Mouse (Mus musculus): Measurements from ENCODE around the gene Atxn2l. TPM values are rescaled to one million over a fixed set of nuclear protein-coding genes. Genes with fewer than 3 reads are reported as not detected.
A peak's percentile ranks its signal among the peaks of the same experiment; 100 is the strongest.

Gene Atxn2l
- polyA plus RNA-seq, 1 experiment from 2014 or later, result 64.2 TPM

DNA sequence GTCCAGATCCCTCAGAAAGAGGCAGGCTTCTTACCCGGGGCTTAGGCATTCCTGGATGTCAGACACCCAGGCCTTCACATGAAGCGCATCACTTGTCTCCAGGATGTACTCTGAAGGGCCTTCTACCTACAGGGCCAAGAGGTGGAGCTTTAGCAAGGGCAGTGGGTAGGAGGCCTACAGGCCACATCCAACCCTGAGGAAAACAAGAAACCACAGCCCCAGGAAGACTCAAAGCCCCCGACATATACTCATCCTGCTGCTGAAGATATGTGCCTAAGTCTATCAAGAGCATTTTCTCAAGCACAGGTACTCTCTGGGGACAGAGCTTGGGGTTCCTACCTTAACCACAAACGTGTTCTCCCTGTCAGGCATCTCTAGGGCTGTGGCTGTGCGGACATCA lies 31.9 kb downstream of the Atxn2l start:
- H3K27ac ChIP-seq (ENCODE audit: low read depth, low read length), result no peak overlapping the region
- H3K27me3 ChIP-seq (ENCODE audit: control insufficient read depth, insufficient read depth, low read length), result no peaks in the 10 kb centered on the region
- H3K4me2 ChIP-seq (ENCODE audit: low read depth), result no peak overlapping the region
- 87% methylated on average over 5 of the region's 5 CpGs for WGBS
- no peaks in the 10 kb centered on the region for H3K9me3 ChIP-seq (ENCODE audit: control insufficient read depth, low read length)
- peaks cover 24% of the 10 kb centered on the region for H3K36me3 ChIP-seq (ENCODE audit: control insufficient read depth, insufficient read depth, low read length)
- no peak for ATAC-seq (ENCODE audit: insufficient read depth, low FRiP score, low TSS enrichment)
- no peak overlapping the region for H3K9ac ChIP-seq (ENCODE audit: low read length)
- peaks cover 13% of the 10 kb centered on the region for H3K4me1 ChIP-seq (ENCODE audit: control insufficient read depth, insufficient read depth, low read length)
- no peak overlapping the region for H3K4me3 ChIP-seq (ENCODE audit: low read depth, low read length)
- DNase-seq (ENCODE audit: low spot score), result no peak

DNA sequence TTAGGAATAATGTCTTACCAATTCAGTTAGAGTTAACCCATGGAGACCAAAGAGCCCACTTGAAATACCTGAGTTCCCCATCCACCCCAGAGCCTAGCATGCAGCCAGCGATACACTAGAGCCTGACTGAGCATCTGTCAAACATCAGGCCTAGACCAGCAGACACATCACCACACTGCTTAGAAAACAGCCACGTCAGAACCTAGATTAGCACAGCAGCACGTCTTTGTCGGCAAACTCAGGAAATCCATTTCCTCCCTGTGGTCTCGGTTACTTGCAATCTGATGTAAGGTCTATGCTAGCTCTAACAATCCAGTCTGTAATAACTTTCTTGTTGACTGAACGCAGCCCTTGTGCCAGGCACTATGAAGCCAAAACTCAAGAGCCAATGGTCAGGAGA lies 33.2 kb downstream of the Atxn2l start:
- no peak overlapping the region for H3K4me3 ChIP-seq (ENCODE audit: low read depth, low read length)
- H3K4me1 ChIP-seq (ENCODE audit: control insufficient read depth, insufficient read depth, low read length), result peaks cover 9% of the 10 kb centered on the region
- no peak overlapping the region for H3K9ac ChIP-seq (ENCODE audit: low read length)
- no peaks in the 10 kb centered on the region for H3K27me3 ChIP-seq (ENCODE audit: control insufficient read depth, insufficient read depth, low read length)
- 92% methylated on average over 6 of the region's 6 CpGs for WGBS
- H3K4me2 ChIP-seq (ENCODE audit: low read depth), result no peak overlapping the region
- ATAC-seq (ENCODE audit: insufficient read depth, low FRiP score, low TSS enrichment) (no peak), DNase-seq (ENCODE audit: low spot score) (no peak)
- peaks cover 24% of the 10 kb centered on the region for H3K36me3 ChIP-seq (ENCODE audit: control insufficient read depth, insufficient read depth, low read length)
- no peaks in the 10 kb centered on the region for H3K9me3 ChIP-seq (ENCODE audit: control insufficient read depth, low read length)
- no peak overlapping the region for H3K27ac ChIP-seq (ENCODE audit: low read depth, low read length)

DNA sequence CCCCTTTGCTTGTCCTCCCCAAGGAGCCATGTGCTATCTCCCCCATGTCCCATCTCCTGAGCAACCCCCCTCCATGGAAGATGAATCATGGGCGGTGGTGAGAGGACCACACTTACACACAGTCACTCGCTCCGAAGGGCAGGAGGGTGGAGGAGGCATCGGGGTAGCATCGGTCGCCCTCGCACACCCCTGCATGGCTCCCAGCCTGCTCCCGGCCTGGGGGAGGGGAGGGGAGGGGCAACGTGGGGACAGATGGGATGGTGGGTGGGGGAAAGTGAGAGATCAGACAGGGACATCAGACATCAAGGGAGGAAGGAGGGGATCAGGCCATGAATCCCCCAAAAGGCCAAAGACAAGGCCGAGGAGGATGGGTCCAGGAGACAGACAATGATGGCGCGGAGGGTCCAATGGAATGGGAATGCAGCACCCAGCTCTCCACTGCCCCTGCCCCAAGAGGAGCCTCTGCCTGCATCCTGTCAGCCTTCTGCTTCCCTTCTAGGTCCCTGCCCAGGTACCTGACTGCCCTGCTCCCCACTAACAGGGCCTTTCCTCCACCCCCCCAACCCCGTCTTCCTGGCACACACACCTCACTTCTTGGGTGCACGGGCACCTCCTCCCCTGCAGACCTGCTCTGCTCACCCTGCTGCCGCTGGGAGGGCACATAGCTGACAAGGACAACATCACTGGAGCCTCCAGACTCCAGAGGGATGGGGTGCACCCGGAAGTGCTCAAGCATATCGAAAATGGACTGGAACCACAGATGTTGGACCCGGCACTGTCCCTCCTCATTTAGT lies 35.2 kb downstream of the Atxn2l start:
- Histone ChIP-seq H3K9me3 (ENCODE audit: control insufficient read depth, low read length) (no peaks in the 10 kb centered on the region), H3K36me3 (ENCODE audit: control insufficient read depth, insufficient read depth, low read length) (peaks cover 24% of the 10 kb centered on the region), H3K4me2 (ENCODE audit: low read depth) (no peak overlapping the region), H3K4me1 (ENCODE audit: control insufficient read depth, insufficient read depth, low read length) (no peaks in the 10 kb centered on the region), H3K4me3 (ENCODE audit: low read depth, low read length) (no peak overlapping the region), H3K9ac (ENCODE audit: low read length) (no peak overlapping the region), H3K27me3 (ENCODE audit: control insufficient read depth, insufficient read depth, low read length) (no peaks in the 10 kb centered on the region), H3K27ac (ENCODE audit: low read depth, low read length) (no peak overlapping the region)
- no peak for ATAC-seq (ENCODE audit: insufficient read depth, low FRiP score, low TSS enrichment)
- DNase-seq (ENCODE audit: low spot score), result no peak
- 90% methylated on average over 18 of the region's 18 CpGs for WGBS

DNA sequence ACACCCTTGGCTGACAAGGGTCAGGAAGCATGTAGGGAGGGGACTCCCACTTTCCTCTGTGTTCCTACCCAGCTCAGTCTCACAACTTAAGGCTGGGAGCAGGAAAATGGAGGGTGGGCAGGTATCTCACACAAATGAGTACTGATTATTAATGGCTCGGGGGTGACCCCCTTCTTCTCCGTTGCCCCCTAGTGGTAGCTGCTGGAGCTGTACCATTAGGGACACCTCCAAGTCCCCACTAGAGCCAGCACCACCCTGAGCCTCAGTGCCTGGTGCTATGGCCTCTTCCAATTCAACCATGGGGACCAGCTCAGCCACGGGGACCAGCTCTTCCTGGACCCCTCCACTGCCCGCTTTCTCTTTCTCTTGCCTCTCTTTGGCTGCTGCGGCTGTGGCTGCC lies 36.0 kb downstream of the Atxn2l start:
- Histone ChIP-seq H3K4me3 (ENCODE audit: low read depth, low read length) (no peak overlapping the region), H3K36me3 (ENCODE audit: control insufficient read depth, insufficient read depth, low read length) (peaks cover 24% of the 10 kb centered on the region), H3K9me3 (ENCODE audit: control insufficient read depth, low read length) (no peaks in the 10 kb centered on the region), H3K9ac (ENCODE audit: low read length) (no peak overlapping the region), H3K4me2 (ENCODE audit: low read depth) (no peak overlapping the region), H3K27ac (ENCODE audit: low read depth, low read length) (no peak overlapping the region), H3K27me3 (ENCODE audit: control insufficient read depth, insufficient read depth, low read length) (no peaks in the 10 kb centered on the region), H3K4me1 (ENCODE audit: control insufficient read depth, insufficient read depth, low read length) (no peaks in the 10 kb centered on the region)
- DNase-seq (ENCODE audit: low spot score), result peak; percentile 44
- 75% methylated on average over 5 of the region's 5 CpGs for WGBS
- ATAC-seq (ENCODE audit: insufficient read depth, low FRiP score, low TSS enrichment), result no peak; the same call in 1 of the 2 replicates

DNA sequence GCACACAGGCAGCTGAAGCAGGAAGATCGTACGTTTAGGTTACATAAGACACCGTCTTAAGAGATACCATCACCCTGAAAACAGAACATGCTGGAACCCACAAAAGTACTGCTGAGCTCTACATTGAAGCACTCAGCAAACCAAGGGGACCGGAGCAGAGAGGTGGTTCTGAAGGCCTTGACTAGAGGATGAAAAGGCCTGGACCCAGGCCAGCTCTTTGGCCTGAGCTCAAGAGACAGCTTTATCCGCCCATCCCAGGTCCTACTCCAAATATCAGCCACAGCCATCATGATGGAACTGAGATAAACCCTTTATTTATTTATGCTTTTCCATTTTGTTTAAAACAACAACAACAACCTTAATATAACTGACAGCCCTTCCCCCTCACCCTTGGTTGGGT lies 36.5 kb downstream of the Atxn2l start:
- WGBS, result 94% methylated on average over 5 of the region's 5 CpGs
- no peaks in the 10 kb centered on the region for H3K4me1 ChIP-seq (ENCODE audit: control insufficient read depth, insufficient read depth, low read length)
- no peak overlapping the region for H3K4me2 ChIP-seq (ENCODE audit: low read depth)
- no peak for ATAC-seq (ENCODE audit: insufficient read depth, low FRiP score, low TSS enrichment)
- H3K27me3 ChIP-seq (ENCODE audit: control insufficient read depth, insufficient read depth, low read length), result no peaks in the 10 kb centered on the region
- no peaks in the 10 kb centered on the region for H3K9me3 ChIP-seq (ENCODE audit: control insufficient read depth, low read length)
- H3K36me3 ChIP-seq (ENCODE audit: control insufficient read depth, insufficient read depth, low read length), result peaks cover 20% of the 10 kb centered on the region
- H3K27ac ChIP-seq (ENCODE audit: low read depth, low read length), result no peak overlapping the region
- H3K4me3 ChIP-seq (ENCODE audit: low read depth, low read length), result no peak overlapping the region
- DNase-seq (ENCODE audit: low spot score), result no peak
- no peak overlapping the region for H3K9ac ChIP-seq (ENCODE audit: low read length)

DNA sequence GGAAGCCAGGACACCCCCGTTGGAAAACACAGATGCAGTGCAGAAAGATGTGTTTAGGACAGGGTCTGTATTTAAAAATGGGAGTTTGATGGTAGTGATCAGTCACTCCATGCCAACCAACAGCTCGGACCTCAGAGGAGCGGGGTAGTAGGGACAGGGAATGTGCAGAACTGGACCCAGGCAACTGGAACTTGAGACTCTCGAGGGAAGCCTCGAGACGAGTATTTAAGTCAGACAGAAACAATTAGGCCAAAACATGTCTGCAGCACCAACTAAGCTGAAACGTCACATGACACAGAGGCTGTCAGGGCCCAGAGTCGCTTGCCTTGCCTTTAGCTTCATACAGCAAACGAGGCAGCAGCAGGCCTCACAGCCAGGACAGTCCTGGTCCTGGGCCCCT lies 37.1 kb downstream of the Atxn2l start:
- no peak overlapping the region for H3K27ac ChIP-seq (ENCODE audit: low read depth, low read length)
- ATAC-seq (ENCODE audit: insufficient read depth, low FRiP score, low TSS enrichment) (no peak), DNase-seq (ENCODE audit: low spot score) (no peak)
- H3K4me2 ChIP-seq (ENCODE audit: low read depth), result no peak overlapping the region
- WGBS, result 84% methylated on average over 9 of the region's 9 CpGs
- no peaks in the 10 kb centered on the region for H3K9me3 ChIP-seq (ENCODE audit: control insufficient read depth, low read length)
- H3K4me1 ChIP-seq (ENCODE audit: control insufficient read depth, insufficient read depth, low read length), result no peaks in the 10 kb centered on the region
- H3K36me3 ChIP-seq (ENCODE audit: control insufficient read depth, insufficient read depth, low read length), result peaks cover 17% of the 10 kb centered on the region
- H3K4me3 ChIP-seq (ENCODE audit: low read depth, low read length), result no peak overlapping the region
- H3K9ac ChIP-seq (ENCODE audit: low read length), result no peak overlapping the region
- H3K27me3 ChIP-seq (ENCODE audit: control insufficient read depth, insufficient read depth, low read length), result no peaks in the 10 kb centered on the region

DNA sequence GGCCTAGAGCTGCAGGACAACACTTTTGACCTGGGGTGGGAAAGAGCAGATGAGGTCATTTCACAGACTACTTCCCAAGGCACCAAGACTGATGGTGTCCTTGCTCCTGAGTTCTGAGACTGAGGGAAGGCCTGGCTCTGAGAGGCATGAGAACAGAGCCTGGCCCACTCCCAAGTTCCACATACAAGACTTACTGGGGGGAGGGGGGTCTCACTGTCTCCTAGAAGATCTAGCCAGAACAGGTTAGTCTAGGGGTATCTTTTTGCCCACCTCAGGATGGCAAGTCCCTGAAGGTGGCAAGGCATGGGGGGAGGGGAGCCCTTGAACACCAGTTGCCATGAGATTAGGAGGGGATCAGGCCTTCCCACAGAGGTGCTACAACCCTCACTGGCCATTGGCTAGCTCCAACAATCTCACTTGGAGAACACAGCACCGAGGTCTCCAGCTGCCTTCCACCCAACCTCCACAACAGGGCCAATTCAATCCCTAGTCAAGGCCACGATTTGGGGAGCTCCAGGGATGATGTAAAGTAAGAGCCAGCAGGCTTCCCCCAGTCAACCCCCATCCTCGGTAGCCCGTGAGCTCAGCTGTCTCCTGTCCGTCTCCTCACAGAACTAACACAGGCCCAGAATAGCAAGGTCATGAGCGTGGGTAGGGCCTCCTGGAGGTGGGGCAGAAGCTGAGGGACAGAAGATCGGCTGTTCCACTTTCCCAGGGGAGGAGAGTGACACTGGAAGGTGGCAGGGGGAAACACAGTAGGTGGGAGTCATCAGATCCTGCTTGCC lies 37.8 kb downstream of the Atxn2l start:
- Histone ChIP-seq H3K36me3 (ENCODE audit: control insufficient read depth, insufficient read depth, low read length) (peaks cover 13% of the 10 kb centered on the region), H3K27ac (ENCODE audit: low read depth, low read length) (no peak overlapping the region), H3K4me2 (ENCODE audit: low read depth) (no peak overlapping the region), H3K4me3 (ENCODE audit: low read depth, low read length) (no peak overlapping the region), H3K27me3 (ENCODE audit: control insufficient read depth, insufficient read depth, low read length) (no peaks in the 10 kb centered on the region), H3K9me3 (ENCODE audit: control insufficient read depth, low read length) (no peaks in the 10 kb centered on the region), H3K4me1 (ENCODE audit: control insufficient read depth, insufficient read depth, low read length) (no peaks in the 10 kb centered on the region), H3K9ac (ENCODE audit: low read length) (no peak overlapping the region)
- 63% methylated on average over 7 of the region's 7 CpGs for WGBS
- no peak for DNase-seq (ENCODE audit: low spot score)
- ATAC-seq (ENCODE audit: insufficient read depth, low FRiP score, low TSS enrichment), result no peak

DNA sequence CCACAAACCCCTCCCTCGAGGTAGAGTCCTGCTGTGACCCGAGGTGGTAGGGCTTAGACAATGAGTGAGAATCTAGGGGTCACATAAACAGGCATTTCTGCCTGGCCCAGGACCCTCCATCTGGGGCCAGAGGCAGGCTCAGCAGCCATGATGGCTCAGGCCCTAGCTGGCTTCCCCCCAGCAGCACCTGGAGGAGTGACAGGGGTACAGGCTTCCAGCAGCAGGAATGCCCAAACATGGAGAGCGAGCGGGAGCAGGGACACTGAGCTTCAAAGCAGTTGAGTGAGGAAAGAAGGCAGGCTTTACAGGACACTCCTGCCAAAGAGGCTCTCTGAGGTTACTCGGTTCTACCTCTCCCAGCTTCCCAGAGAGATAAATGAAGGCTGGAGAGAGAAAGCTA lies 38.4 kb downstream of the Atxn2l start:
- WGBS, result 40% methylated on average over 5 of the region's 5 CpGs
- Histone ChIP-seq H3K36me3 (ENCODE audit: control insufficient read depth, insufficient read depth, low read length) (peaks cover 13% of the 10 kb centered on the region), H3K4me1 (ENCODE audit: control insufficient read depth, insufficient read depth, low read length) (no peaks in the 10 kb centered on the region), H3K4me3 (ENCODE audit: low read depth, low read length) (no peak overlapping the region), H3K9ac (ENCODE audit: low read length) (no peak overlapping the region), H3K9me3 (ENCODE audit: control insufficient read depth, low read length) (no peaks in the 10 kb centered on the region), H3K27me3 (ENCODE audit: control insufficient read depth, insufficient read depth, low read length) (no peaks in the 10 kb centered on the region), H3K27ac (ENCODE audit: low read depth, low read length) (no peak overlapping the region), H3K4me2 (ENCODE audit: low read depth) (no peak overlapping the region)
- DNase-seq (ENCODE audit: low spot score), result no peak
- no peak for ATAC-seq (ENCODE audit: insufficient read depth, low FRiP score, low TSS enrichment)

DNA sequence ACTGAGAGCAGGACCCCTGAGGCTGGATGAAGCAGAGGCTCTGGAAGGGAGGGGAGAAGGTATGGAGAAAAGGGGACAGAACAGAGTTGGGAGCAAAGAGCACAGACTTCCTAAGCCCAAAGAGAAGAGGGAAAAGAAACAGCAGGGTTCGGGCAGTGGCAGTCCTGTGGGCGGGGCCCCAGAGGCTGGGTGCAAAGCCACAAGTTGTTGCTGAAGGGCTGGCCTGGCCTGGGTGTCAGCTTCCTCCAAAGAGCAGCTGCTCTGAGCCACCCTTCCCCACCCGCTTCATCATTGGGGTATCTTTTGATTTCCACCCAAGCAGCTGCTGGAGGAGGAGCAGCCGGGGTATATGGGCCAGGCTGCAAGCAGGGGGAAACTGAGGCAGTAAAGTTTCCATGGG lies 39.1 kb downstream of the Atxn2l start:
- peaks cover 10% of the 10 kb centered on the region; the same call in 1 of the 2 replicates for H3K36me3 ChIP-seq (ENCODE audit: control insufficient read depth, insufficient read depth, low read length)
- no peak overlapping the region for H3K27ac ChIP-seq (ENCODE audit: low read depth, low read length)
- H3K27me3 ChIP-seq (ENCODE audit: control insufficient read depth, insufficient read depth, low read length), result no peaks in the 10 kb centered on the region
- H3K9ac ChIP-seq (ENCODE audit: low read length), result no peak overlapping the region
- no peak overlapping the region for H3K4me3 ChIP-seq (ENCODE audit: low read depth, low read length)
- no peaks in the 10 kb centered on the region for H3K4me1 ChIP-seq (ENCODE audit: control insufficient read depth, insufficient read depth, low read length)
- 49% methylated on average over 4 of the region's 4 CpGs for WGBS
- DNase-seq (ENCODE audit: low spot score) (no peak), ATAC-seq (ENCODE audit: insufficient read depth, low FRiP score, low TSS enrichment) (no peak)
- no peak overlapping the region for H3K4me2 ChIP-seq (ENCODE audit: low read depth)
- H3K9me3 ChIP-seq (ENCODE audit: control insufficient read depth, low read length), result no peaks in the 10 kb centered on the region

Measured in neural tube, embryonic 11.5 days (tissue).